Mouse (Mus musculus): Measurements from ENCODE around the gene Cdk17.

The Cdk17 gene

GRCm38 (mm10) chr10:93171182-93171855 is 10.6 kb downstream of the Cdk17 start:
- ATAC-seq (ENCODE audit: low TSS enrichment): 0 out of 2 replicates have a peak, but pooled peaks have one; percentile 31

- ATAC-seq (ENCODE audit: low TSS enrichment): no peak
Observed at GRCm38 (mm10) chr10:93177471-93177870, 16.8 kb downstream of the Cdk17 start.

- no peak for ATAC-seq (ENCODE audit: low TSS enrichment)
Observed at GRCm38 (mm10) chr10:93177874-93178273, 17.2 kb downstream of the Cdk17 start.

GRCm38 (mm10) chr10:93178662-93179061 is 18.0 kb downstream of the Cdk17 start:
- no peak for ATAC-seq (ENCODE audit: low TSS enrichment)

GRCm38 (mm10) chr10:93179669-93180460 is 19.2 kb downstream of the Cdk17 start:
- ATAC-seq (ENCODE audit: low TSS enrichment): no peak

- no peak for ATAC-seq (ENCODE audit: low TSS enrichment)
Observed at GRCm38 (mm10) chr10:93184351-93184976, 23.8 kb downstream of the Cdk17 start.

GRCm38 (mm10) chr10:93188440-93188999 is 27.8 kb downstream of the Cdk17 start:
- ATAC-seq (ENCODE audit: low TSS enrichment): no peak

- ATAC-seq (ENCODE audit: low TSS enrichment): no peak
Observed at GRCm38 (mm10) chr10:93190475-93191262, 30.0 kb downstream of the Cdk17 start.

- no peak for ATAC-seq (ENCODE audit: low TSS enrichment)
Observed at GRCm38 (mm10) chr10:93197092-93197491, 36.4 kb downstream of the Cdk17 start.

GRCm38 (mm10) chr10:93198958-93199357 is 38.3 kb downstream of the Cdk17 start:
- no peak for ATAC-seq (ENCODE audit: low TSS enrichment)

- no peak for ATAC-seq (ENCODE audit: low TSS enrichment)
Observed at GRCm38 (mm10) chr10:93201846-93202458, 41.3 kb downstream of the Cdk17 start.

- no peak for ATAC-seq (ENCODE audit: low TSS enrichment)
Observed at GRCm38 (mm10) chr10:93205287-93205956, 44.7 kb downstream of the Cdk17 start.

GRCm38 (mm10) chr10:93207176-93207575 is 46.5 kb downstream of the Cdk17 start:
- no peak for ATAC-seq (ENCODE audit: low TSS enrichment)

GRCm38 (mm10) chr10:93212699-93213098 is 52.0 kb downstream of the Cdk17 start:
- ATAC-seq (ENCODE audit: low TSS enrichment): no peak

- no peak for ATAC-seq (ENCODE audit: low TSS enrichment)
Observed at GRCm38 (mm10) chr10:93213339-93213738, 52.7 kb downstream of the Cdk17 start.

- no peak for ATAC-seq (ENCODE audit: low TSS enrichment)
Observed at GRCm38 (mm10) chr10:93214251-93214650, 53.6 kb downstream of the Cdk17 start.

- ATAC-seq (ENCODE audit: low TSS enrichment): no peak
Observed at GRCm38 (mm10) chr10:93215051-93215763, 54.5 kb downstream of the Cdk17 start.

- no peak for ATAC-seq (ENCODE audit: low TSS enrichment)
Observed at GRCm38 (mm10) chr10:93225751-93226150, 65.1 kb downstream of the Cdk17 start.

- peak; percentile 89 for ATAC-seq (ENCODE audit: low TSS enrichment)
Observed at GRCm38 (mm10) chr10:93227921-93228320, 67.2 kb downstream of the Cdk17 start.
